Mouse (Mus musculus) neural tube, embryonic 12.5 days (tissue): ENCODE data around the gene Gm10073. TPM values are rescaled to one million over a fixed set of nuclear protein-coding genes. Genes with fewer than 3 reads are reported as not detected.
"Not testable (repeated sequence)": the region's sequence is repeated elsewhere in the genome, so short reads cannot be mapped to it uniquely, and the experiment has no call there.

ENCODE experiments used
- ATAC-seq: fragments of 200-750 bp; cut with Nextera tagmentation; 2 replicates; pipeline ENCODE4 v1.8.0; 2017; ENCODE audit warnings: low read depth, mild to moderate bottlenecking, moderate TSS enrichment, moderate library complexity; ENCODE audit not compliant: low FRiP score
- H3K27ac ChIP-seq: fragments of 300-500 bp; sonication (generic); 2 replicates; pipeline ENCODE4 v1.5.1; 2016
- H3K27me3 ChIP-seq: fragments of 300-500 bp; sonication (generic); replicated peaks from 2 replicates; pipeline ENCODE4 v1.6.1; 2016; ENCODE audit warnings: mild to moderate bottlenecking
- H3K36me3 ChIP-seq: fragments of 300-500 bp; sonication (generic); 2 replicates; pipeline ENCODE4 v1.6.1; 2016; ENCODE audit warnings: mild to moderate bottlenecking
- H3K4me1 ChIP-seq: fragments of 300-500 bp; sonication (generic); 2 replicates; pipeline ENCODE4 v1.6.1; 2016
- H3K4me2 ChIP-seq: fragments of 300-500 bp; sonication (generic); replicated peaks from 2 replicates; pipeline ENCODE4 v1.6.1; 2016; ENCODE audit warnings: mild to moderate bottlenecking
- H3K4me3 ChIP-seq: fragments of 300-500 bp; sonication (generic); 2 replicates; pipeline ENCODE4 v1.5.1; 2016
- H3K9ac ChIP-seq: fragments of 300-500 bp; sonication (generic); 2 replicates; pipeline ENCODE4 v1.6.1; 2016; ENCODE audit warnings: mild to moderate bottlenecking
- H3K9me3 ChIP-seq: fragments of 300-500 bp; sonication (generic); 2 replicates; pipeline ENCODE4 v1.6.1; 2016; ENCODE audit warnings: mild to moderate bottlenecking
- WGBS: fragments of 180-500 bp; shearing (Covaris S2); methylation state at CpG from one replicate; pipeline ENCODE4 v1.1.7; 2016; 5-methylcytosine and 5-hydroxymethylcytosine counted together
- polyA plus RNA-seq: library from polyadenylated mRNA; unstranded; fragments of >200 nt; fragmentation: Nextera tagmentation; extraction: Ambion mirVana; gene quantifications from 2 replicates; pipeline ENCODE4 v1.2.1, GENCODE M21; 2016

Gm10073 gene
- polyA plus RNA-seq, 1 experiment from 2014 or later: 2.9 TPM

DNA sequence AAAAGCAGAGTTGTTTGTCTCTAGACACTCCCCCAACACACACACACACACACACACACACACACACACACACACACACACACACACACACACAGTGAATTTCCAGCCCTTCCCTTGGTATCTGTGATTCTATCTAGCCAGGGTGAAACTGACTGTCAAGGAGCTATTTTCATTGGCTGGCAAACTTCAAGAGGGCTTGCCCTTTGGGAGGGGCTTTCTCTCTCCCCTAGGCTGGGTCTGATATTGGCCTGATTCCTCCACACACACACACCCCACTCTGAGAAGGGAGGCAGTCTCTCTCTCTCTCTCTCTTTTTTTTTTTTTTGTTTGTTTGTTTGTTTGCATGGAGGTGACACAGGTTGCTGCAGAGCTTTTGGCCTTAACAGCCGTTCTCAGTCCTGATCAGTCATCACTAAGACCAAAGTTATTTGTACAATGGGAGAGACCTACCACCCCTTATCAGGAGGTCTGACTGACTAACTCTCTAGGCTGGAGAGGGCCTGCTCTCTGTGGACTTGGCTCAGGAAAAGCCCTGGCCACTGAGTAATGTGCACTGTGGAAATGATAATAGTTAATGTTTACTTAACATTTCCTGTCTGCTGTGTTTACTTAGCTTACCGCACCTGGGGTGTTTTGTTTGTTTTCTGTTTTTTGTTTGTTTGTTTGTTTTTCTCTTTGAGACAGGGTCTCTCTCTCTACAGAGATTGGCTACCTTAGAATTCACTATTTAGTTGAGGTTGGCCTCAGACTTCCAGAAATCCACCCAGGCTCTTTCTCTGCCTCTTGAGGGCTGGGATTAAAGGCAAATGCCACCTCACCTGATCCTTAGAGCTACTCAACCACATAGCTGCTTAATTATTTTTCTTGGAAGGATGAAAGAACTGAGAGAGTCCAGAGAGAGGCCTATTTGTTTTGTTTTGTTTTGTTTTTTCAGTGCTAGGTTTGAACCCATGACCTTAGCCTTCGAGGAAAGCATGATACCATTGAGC is 15.5 kb upstream of the Gm10073 start:
- no peak overlapping the region for H3K4me3 ChIP-seq
- no peak for ATAC-seq
- H3K4me1 ChIP-seq: no peaks in the 10 kb centered on the region
- no peak overlapping the region for H3K27ac ChIP-seq
- H3K9me3 ChIP-seq: no peaks in the 10 kb centered on the region
- no peak overlapping the region for H3K4me2 ChIP-seq
- H3K9ac ChIP-seq: no peak overlapping the region
- 80% methylated on average over 3 of the region's 3 CpGs for WGBS
- no peaks in the 10 kb centered on the region for H3K36me3 ChIP-seq
- H3K27me3 ChIP-seq: no peaks in the 10 kb centered on the region

DNA sequence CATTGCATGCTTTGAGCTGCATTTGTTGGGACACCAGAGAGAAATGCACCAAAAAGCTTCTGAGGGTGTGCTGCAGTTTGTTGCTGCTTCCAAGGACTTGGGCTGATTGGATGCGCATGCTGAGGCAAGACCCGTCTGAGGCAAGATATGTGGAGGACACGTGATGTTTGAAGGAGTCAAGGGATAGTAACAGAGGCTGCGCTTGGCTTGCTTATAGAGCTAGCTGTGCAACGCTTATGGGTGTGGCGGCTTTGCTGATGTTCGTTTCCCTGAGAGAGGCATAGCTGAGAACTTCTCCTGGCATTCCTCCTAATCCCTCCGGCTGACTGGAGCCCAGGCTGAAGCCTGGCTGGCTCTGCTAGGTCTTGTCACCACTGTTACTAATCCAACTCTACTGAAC is 13.6 kb upstream of the Gm10073 start:
- H3K27me3 ChIP-seq: no peaks in the 10 kb centered on the region
- H3K36me3 ChIP-seq: no peaks in the 10 kb centered on the region
- no peaks in the 10 kb centered on the region for H3K9me3 ChIP-seq
- H3K9ac ChIP-seq: no peak overlapping the region
- no peak for ATAC-seq
- no peak overlapping the region for H3K27ac ChIP-seq
- WGBS: 88% methylated on average over 8 of the region's 8 CpGs
- H3K4me3 ChIP-seq: no peak overlapping the region
- no peak overlapping the region for H3K4me2 ChIP-seq
- H3K4me1 ChIP-seq: no peaks in the 10 kb centered on the region

DNA sequence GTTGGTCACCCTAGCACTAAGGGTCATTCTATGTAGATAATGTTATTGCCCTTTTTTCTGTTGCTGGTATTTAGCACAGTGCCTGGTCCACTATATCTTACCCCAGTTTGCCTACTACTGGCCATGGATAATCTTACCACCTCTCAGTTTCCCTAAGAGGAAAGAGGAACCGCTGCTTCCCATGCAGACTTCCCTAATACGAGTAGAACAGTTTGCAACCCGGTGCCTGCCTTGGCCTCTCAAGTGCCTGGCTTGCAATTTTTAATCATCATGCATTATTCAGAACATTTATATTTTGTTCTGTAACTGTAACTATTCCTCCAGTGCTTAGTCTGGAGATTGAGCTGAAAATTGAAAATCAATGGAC is 12.4 kb upstream of the Gm10073 start:
- H3K4me1 ChIP-seq: no peaks in the 10 kb centered on the region
- no peak overlapping the region for H3K27ac ChIP-seq
- no peak overlapping the region for H3K9ac ChIP-seq
- no peak overlapping the region for H3K4me2 ChIP-seq
- WGBS: 93% methylated on average over 3 of the region's 3 CpGs
- no peak for ATAC-seq
- no peak overlapping the region for H3K4me3 ChIP-seq
- no peaks in the 10 kb centered on the region for H3K9me3 ChIP-seq
- H3K27me3 ChIP-seq: no peaks in the 10 kb centered on the region
- no peaks in the 10 kb centered on the region for H3K36me3 ChIP-seq

DNA sequence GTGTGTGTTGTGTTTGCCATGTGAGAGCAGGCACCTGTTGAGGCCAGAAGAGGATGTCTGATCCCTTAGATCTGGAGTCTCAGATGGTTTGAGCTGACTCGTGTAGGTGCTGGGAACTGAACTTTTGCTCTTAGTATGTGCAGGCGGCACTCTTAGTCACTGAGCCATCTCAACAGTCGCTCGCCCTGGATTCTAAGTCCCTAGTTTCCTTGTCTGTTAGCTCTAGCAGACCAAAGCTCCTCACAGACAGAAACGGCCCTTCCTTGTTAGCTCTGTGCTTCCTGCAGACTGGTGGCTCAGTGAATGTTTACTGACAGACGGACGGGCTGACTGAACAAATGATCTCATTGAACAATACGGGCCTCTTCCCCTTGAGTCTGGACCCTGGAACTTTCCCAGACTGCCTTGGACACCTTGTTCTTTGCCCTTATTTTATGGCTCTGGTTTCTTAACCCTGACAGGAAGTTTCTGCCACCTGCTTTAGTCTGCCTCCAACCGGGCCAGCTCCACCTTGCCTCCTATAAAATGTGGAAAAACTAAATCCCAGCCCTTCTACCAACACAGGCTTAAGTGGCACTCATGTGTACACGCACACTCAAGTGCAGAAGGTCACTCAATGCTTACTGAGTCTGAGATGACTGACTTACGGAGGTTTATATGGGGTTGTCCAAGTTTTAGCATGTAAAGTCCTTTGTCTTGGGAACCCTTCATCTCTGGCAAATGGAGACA is 11.8 kb upstream of the Gm10073 start:
- Histone ChIP-seq H3K4me2 (no peak overlapping the region), H3K9me3 (no peaks in the 10 kb centered on the region), H3K4me1 (no peaks in the 10 kb centered on the region), H3K36me3 (no peaks in the 10 kb centered on the region), H3K27ac (no peak overlapping the region), H3K27me3 (no peaks in the 10 kb centered on the region), H3K9ac (no peak overlapping the region), H3K4me3 (no peak overlapping the region)
- ATAC-seq: no peak
- 71% methylated on average over 11 of the region's 11 CpGs for WGBS

DNA sequence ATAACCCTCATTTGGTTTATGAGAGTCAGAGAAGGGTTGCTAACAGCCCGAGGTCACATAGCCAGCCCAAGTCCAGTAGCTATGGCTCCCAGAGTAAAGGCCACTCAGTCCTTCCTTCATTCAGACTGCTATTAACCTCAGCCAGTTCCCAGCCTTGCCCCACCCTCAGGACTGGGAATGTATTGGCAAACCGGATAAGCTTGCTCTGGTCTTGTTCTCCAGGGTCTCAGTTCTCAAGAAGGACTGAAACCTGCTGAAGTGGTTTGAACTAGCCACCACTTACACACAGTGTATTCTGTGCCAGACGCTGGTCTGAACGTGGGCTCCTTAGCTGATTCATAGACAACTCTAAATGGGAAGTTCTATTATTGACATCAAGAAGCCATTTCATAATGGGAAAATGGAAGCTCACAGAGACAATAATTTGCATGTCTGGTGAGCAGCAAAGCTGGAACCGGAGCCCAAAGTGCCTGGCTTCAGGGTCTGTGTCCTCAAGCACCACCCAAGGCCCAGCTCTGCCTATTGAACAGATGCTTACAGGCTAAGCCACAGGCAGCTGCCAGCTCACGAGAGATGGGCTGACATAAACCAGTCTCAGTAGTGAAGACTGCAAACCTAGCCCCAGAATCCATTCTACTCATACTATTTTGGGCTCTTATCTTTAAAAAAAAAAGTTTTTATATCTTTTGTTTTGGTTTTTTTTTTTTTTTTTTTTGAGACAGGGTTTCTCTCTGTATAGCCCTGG is 8.3 kb upstream of the Gm10073 start:
- H3K4me1 ChIP-seq: no peaks in the 10 kb centered on the region
- no peaks in the 10 kb centered on the region for H3K9me3 ChIP-seq
- H3K27me3 ChIP-seq: no peaks in the 10 kb centered on the region
- no peak overlapping the region for H3K9ac ChIP-seq
- no peak overlapping the region for H3K4me3 ChIP-seq
- H3K4me2 ChIP-seq: no peak overlapping the region
- no peaks in the 10 kb centered on the region for H3K36me3 ChIP-seq
- no peak overlapping the region for H3K27ac ChIP-seq
- WGBS: 72% methylated on average over 6 of the region's 6 CpGs
- no peak for ATAC-seq

DNA sequence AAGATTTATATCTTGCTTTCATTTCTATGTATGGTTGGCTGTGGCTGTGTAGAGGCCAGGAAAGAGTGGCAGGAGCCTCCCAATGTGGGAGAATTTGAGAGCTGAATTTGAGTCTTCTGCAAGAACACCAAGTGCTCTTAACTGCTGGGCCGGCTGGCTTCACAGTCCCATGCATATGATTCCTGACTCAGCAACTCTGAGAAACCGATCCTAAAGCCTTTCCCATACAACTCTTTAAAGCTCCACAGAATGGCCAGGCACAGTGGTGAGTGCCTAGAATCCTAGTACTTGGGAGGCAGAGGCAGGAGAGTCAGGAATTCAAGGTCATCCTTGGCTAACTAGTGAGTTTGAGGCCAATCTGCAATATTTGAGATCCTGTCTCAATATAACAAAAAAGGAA is 6.2 kb upstream of the Gm10073 start:
- Histone ChIP-seq H3K4me2 (no peak overlapping the region), H3K9me3 (no peaks in the 10 kb centered on the region), H3K27ac (no peak overlapping the region), H3K4me1 (no peaks in the 10 kb centered on the region), H3K36me3 (no peaks in the 10 kb centered on the region), H3K27me3 (no peaks in the 10 kb centered on the region), H3K4me3 (no peak overlapping the region), H3K9ac (no peak overlapping the region)
- 67% methylated on average over 2 of the region's 2 CpGs for WGBS
- no peak for ATAC-seq

DNA sequence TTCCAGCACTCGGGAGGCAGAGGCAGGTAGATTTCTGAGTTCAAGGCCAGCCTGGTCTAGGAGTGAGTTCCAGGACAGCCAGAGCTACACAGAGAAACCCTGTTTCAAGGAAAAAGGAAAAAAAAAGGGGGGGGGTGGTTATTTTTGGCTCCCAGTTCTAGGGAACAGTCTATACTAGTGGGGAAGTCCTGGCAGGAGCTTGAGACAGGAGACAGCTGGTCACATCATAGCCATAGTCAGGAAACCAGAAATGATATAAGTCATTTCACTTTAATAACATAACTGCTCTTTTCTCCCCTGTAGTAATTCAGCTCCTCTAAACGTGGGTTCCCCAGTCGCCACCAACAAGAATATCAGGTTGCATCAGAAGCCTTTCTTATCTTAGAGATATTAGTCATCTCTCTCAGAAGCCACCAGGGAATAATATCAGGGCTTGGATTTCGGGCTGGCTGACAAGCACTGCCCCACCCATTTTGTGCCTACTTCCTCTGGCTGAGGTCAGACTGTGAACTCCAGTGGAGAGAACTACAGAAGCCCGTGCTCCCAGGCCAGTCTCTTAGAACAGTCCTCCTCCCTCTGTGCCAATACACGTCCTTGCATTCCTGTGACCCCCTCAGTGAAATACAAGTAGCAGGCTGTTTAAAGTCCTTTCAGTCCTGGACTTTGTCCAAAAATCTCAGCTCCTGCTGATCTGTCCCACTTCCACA is 3.7 kb upstream of the Gm10073 start:
- H3K9ac ChIP-seq: no peak overlapping the region
- no peak for ATAC-seq
- no peak overlapping the region for H3K4me2 ChIP-seq
- H3K27me3 ChIP-seq: no peaks in the 10 kb centered on the region
- H3K4me1 ChIP-seq: no peaks in the 10 kb centered on the region
- 60% methylated on average over 6 of the region's 6 CpGs for WGBS
- no peaks in the 10 kb centered on the region for H3K36me3 ChIP-seq
- H3K4me3 ChIP-seq: no peak overlapping the region
- H3K27ac ChIP-seq: no peak overlapping the region
- H3K9me3 ChIP-seq: no peaks in the 10 kb centered on the region

DNA sequence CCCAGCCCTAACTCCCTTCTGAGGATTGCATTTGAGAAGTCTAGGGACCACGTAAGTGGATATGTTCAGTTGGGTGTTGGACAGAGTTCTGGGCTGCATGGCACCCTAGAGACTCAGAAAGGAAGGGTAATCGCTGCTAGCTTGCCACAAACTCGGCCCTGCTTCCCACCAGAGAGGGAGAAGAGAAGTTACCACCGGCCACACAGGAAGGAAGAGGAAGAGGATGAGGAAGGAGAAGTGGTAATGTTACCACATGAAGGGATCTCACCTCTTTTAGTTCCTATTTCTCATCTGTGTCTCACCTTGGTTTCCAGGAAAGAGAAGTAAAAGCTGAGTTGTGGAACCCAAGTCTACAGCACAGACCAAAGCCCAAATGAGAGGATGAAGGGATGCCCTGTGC is 1.0 kb upstream of the Gm10073 start:
- no peak overlapping the region for H3K4me3 ChIP-seq
- H3K9me3 ChIP-seq: no peaks in the 10 kb centered on the region
- H3K4me1 ChIP-seq: no peaks in the 10 kb centered on the region
- H3K27me3 ChIP-seq: no peaks in the 10 kb centered on the region
- WGBS: 91% methylated on average over 4 of the region's 4 CpGs
- no peaks in the 10 kb centered on the region for H3K36me3 ChIP-seq
- H3K4me2 ChIP-seq: no peak overlapping the region
- no peak overlapping the region for H3K27ac ChIP-seq
- H3K9ac ChIP-seq: no peak overlapping the region
- no peak for ATAC-seq

DNA sequence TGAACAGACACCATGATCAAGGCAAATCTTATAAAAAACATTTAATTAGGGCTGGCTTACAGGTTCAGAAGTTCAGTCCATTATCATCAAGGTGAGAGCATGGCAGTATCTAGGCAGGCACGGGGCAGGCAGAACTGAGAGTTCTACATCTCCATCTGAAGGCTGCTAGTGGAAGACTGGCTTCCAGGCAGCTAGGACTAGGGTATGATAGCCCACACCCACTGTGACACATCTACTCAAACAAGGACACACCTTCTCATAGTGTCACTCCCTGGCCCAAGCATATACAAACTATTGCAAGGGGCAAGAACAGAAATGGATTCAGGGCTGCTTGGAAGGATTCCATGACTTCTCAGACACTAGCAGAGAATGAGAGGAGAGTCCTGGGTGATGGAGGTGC is 1.1 kb downstream of the Gm10073 start:
- WGBS: 71% methylated on average over 1 of the region's 1 CpGs
- not testable (repeated sequence) for H3K9me3 ChIP-seq, H3K4me2 ChIP-seq, ATAC-seq, H3K4me3 ChIP-seq, H3K27me3 ChIP-seq, H3K9ac ChIP-seq, H3K27ac ChIP-seq, H3K4me1 ChIP-seq, H3K36me3 ChIP-seq

DNA sequence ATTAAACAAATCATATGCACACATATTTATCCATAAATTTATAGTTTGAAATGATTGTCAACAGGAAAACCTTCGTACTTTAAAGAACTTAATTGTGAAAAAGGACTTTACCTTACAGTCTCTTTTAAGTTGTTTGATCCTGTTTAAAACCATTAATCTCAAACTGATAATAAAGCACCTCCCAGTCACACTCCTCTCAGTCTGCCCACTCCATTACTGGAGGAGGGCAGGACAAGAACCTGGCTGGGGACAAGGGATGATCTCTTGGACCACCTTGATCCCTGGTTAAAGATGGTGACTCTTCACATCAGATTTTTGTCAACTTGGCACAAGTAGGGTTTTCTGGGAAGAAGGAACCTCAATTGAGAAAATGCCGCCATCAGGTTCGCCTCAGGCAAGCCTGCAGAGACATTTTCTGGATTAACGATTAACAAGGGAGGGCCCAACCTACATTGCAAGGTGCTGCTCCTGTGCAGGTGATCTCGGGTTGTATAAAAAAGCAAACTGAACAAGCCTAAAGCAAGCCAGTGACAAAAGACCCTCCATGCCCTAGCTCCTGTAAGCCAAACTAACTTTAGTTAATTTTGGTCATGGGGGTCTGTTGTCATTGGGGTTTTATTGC is 1.6 kb downstream of the Gm10073 start:
- Histone ChIP-seq H3K4me3 (no peak overlapping the region), H3K4me1 (no peaks in the 10 kb centered on the region), H3K9ac (no peak overlapping the region), H3K27ac (no peak overlapping the region), H3K27me3 (no peaks in the 10 kb centered on the region), H3K36me3 (no peaks in the 10 kb centered on the region), H3K4me2 (no peak overlapping the region), H3K9me3 (no peaks in the 10 kb centered on the region)
- no peak for ATAC-seq
- WGBS: 81% methylated on average over 5 of the region's 5 CpGs

DNA sequence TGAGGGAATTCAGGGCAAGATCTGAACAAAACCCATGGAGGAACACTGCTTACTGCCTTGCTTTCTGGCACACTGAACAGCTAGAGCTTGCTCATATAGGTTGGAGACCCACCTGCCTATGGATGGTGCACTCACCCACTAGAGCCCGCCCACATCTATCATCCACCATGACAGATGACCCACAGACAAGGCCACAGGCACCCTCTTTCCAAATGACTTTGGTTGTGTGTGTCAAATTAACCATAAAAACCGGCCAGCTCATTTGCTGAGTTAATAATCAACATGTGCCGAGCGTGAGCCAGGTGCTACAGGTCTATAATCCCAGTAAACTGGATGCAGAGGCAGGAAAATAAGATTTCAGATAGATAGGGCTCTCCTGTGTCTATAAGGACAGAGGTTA is 2.9 kb downstream of the Gm10073 start:
- H3K9me3 ChIP-seq: no peaks in the 10 kb centered on the region
- ATAC-seq: no peak
- WGBS: 41% methylated on average over 4 of the region's 4 CpGs
- H3K27ac ChIP-seq: no peak overlapping the region
- H3K4me2 ChIP-seq: no peak overlapping the region
- H3K4me1 ChIP-seq: no peaks in the 10 kb centered on the region
- H3K9ac ChIP-seq: no peak overlapping the region
- H3K36me3 ChIP-seq: no peaks in the 10 kb centered on the region
- H3K27me3 ChIP-seq: no peaks in the 10 kb centered on the region
- no peak overlapping the region for H3K4me3 ChIP-seq
